In genomic region chr10:110804279-110805024, GRCm38 (mm10) we compare ENCODE assay signal across 13 mouse cellular contexts. TPM values are rescaled to one million over a fixed set of nuclear protein-coding genes. Genes with fewer than 3 reads are reported as not detected.
A peak's percentile ranks its signal among the peaks of the same experiment; 100 is the strongest.
DNase-seq lines count a peak whose midpoint lies in the region; ATAC-seq lines count a peak whose summit lies in the region.
"Had no signal": no experiment of that assay in that cellular context is flagged by ENCODE, and none has a peak within 500 bp of the region (broad histone marks: within the 10 kb centered on the region; RNA-seq: fewer than 3 reads in every experiment).

No protein-coding gene starts in this region.

- ATAC-seq in midbrain, embryonic 11.5 days (ENCODE audit: low FRiP score): no peak
- ATAC-seq in midbrain, embryonic 16.5 days: no peak
- no peak for ATAC-seq in cerebellum, adult (ENCODE audit: insufficient number of reproducible peaks, low FRiP score, low TSS enrichment)
- ATAC-seq: intestine, embryonic 15.5 days; midbrain, embryonic 15.5 days had no signal

- no peak overlapping the region for H3K4me3 ChIP-seq in midbrain, embryonic 11.5 days (ENCODE audit: low read depth, low read length)
- no peak overlapping the region for H3K4me3 ChIP-seq in midbrain, embryonic 16.5 days (ENCODE audit: low read depth, low read length)
- H3K4me3 ChIP-seq: intestine, embryonic 15.5 days; liver, embryonic 15.5 days; midbrain, embryonic 15.5 days had no signal

- no peak overlapping the region for H3K4me2 ChIP-seq in midbrain, embryonic 11.5 days
- no peak overlapping the region for H3K4me2 ChIP-seq in midbrain, embryonic 16.5 days (ENCODE audit: low read length)
- H3K4me2 ChIP-seq: intestine, embryonic 15.5 days; liver, embryonic 15.5 days; midbrain, embryonic 15.5 days had no signal

- no peaks in the 10 kb centered on the region for H3K27me3 ChIP-seq in midbrain, embryonic 11.5 days (ENCODE audit: control insufficient read depth, insufficient read depth, low read length)
- no peaks in the 10 kb centered on the region for H3K27me3 ChIP-seq in midbrain, embryonic 16.5 days (ENCODE audit: control insufficient read depth, insufficient read depth, low read depth, low read length)
- H3K27me3 ChIP-seq: intestine, embryonic 15.5 days; liver, embryonic 15.5 days; midbrain, embryonic 15.5 days had no signal

- H3K9me3 ChIP-seq in midbrain, embryonic 11.5 days (ENCODE audit: control insufficient read depth, low read length): no peaks in the 10 kb centered on the region
- no peaks in the 10 kb centered on the region for H3K9me3 ChIP-seq in midbrain, embryonic 16.5 days (replicated peaks; ENCODE audit: control insufficient read depth, low read length, poor library complexity, severe bottlenecking)
- H3K9me3 ChIP-seq: intestine, embryonic 15.5 days; liver, embryonic 15.5 days; midbrain, embryonic 15.5 days had no signal

- no peaks in the 10 kb centered on the region for H3K4me1 ChIP-seq in midbrain, embryonic 11.5 days (ENCODE audit: control insufficient read depth, insufficient read depth, low read length)
- no peaks in the 10 kb centered on the region for H3K4me1 ChIP-seq in midbrain, embryonic 16.5 days (ENCODE audit: control insufficient read depth, insufficient read depth, low read length)
- H3K4me1 ChIP-seq: intestine, embryonic 15.5 days; liver, embryonic 15.5 days; midbrain, embryonic 15.5 days had no signal

- H3K36me3 ChIP-seq in midbrain, embryonic 11.5 days (ENCODE audit: control insufficient read depth, insufficient read depth, low read length): no peaks in the 10 kb centered on the region
- no peaks in the 10 kb centered on the region for H3K36me3 ChIP-seq in midbrain, embryonic 16.5 days (ENCODE audit: control insufficient read depth, insufficient read depth, low read length)
- H3K36me3 ChIP-seq: intestine, embryonic 15.5 days; liver, embryonic 15.5 days; midbrain, embryonic 15.5 days had no signal

- 87% methylated on average over 11 of the region's 11 CpGs for WGBS in midbrain, embryonic 11.5 days
- WGBS in midbrain, embryonic 16.5 days: 84% methylated on average over 11 of the region's 11 CpGs

- no peak overlapping the region for H3K27ac ChIP-seq in midbrain, embryonic 11.5 days (ENCODE audit: low read depth, low read length)
- H3K27ac ChIP-seq in midbrain, embryonic 16.5 days (ENCODE audit: low read length): no peak overlapping the region
- H3K27ac ChIP-seq: intestine, embryonic 15.5 days; liver, embryonic 15.5 days; midbrain, embryonic 15.5 days had no signal

- peak; percentile 51 for DNase-seq in embryo, embryonic 10 days (ENCODE audit: low spot score)
- DNase-seq in embryo, embryonic 9.5 days (ENCODE audit: extremely low spot score): no peak
- DNase-seq in midbrain, embryonic 11.5 days (ENCODE audit: low spot score, missing footprints): peak; percentile 73
- peak; percentile 74 for DNase-seq in fibroblast of lung, adult 2 months (ENCODE audit: low read depth)
- DNase-seq in adrenal gland, postnatal 4 days (ENCODE audit: low spot score in 2 of 2): no peak
- no peak for DNase-seq in thymus, postnatal 0 days (ENCODE audit: low spot score)
- DNase-seq: cerebellum, postnatal 25 days; thymus, adult 18-20 months had no signal

- H3K9ac ChIP-seq in midbrain, embryonic 11.5 days (ENCODE audit: low read length): no peak overlapping the region
- H3K9ac ChIP-seq in midbrain, embryonic 16.5 days (ENCODE audit: low read depth, low read length): no peak overlapping the region
- H3K9ac ChIP-seq: intestine, embryonic 15.5 days; liver, embryonic 15.5 days; midbrain, embryonic 15.5 days had no signal

RNA-seq across cellular contexts. Expression of gene E2f7, which starts 59.2 kb away (rescaled TPM):
- polyA plus RNA-seq in midbrain, embryonic 11.5 days (2014; fragmentation: Nextera tagmentation; extraction: Ambion mirVana): 31.3 and 35.9 TPM in 2 replicates
- polyA plus RNA-seq in midbrain, embryonic 16.5 days (2015; fragmentation: Nextera tagmentation; extraction: Ambion mirVana): 4.3 and 4.8 TPM in 2 replicates
- 10 to 100 TPM; 13.0 to 13.8 TPM for total RNA-seq in adrenal gland, postnatal 4 days (2021)
- polyA plus RNA-seq in thymus, postnatal 0 days (2015; fragmentation: Nextera tagmentation; extraction: Ambion mirVana): 7.0 and 8.7 TPM in 2 replicates

Comparison
In these comparisons a context has a peak if more than half of its experiments do, and no peak if none do; other contexts are left out.
1. DNase-seq: peak in embryo, embryonic 10 days (single experiment), midbrain, embryonic 11.5 days (single experiment) and fibroblast of lung, adult 2 months (single experiment); none in embryo, embryonic 9.5 days (single experiment), adrenal gland, postnatal 4 days (0 of 2) and thymus, postnatal 0 days (single experiment).